Mouse (Mus musculus): ENCODE data around the gene Kif27. TPM values are rescaled to one million over a fixed set of nuclear protein-coding genes. Genes with fewer than 3 reads are reported as not detected.
A peak's percentile ranks its signal among the peaks of the same experiment; 100 is the strongest.

Kif27 gene
- total and polyA plus RNA-seq, 3 experiments = 0.05 TPM; not detected in 2

DNA sequence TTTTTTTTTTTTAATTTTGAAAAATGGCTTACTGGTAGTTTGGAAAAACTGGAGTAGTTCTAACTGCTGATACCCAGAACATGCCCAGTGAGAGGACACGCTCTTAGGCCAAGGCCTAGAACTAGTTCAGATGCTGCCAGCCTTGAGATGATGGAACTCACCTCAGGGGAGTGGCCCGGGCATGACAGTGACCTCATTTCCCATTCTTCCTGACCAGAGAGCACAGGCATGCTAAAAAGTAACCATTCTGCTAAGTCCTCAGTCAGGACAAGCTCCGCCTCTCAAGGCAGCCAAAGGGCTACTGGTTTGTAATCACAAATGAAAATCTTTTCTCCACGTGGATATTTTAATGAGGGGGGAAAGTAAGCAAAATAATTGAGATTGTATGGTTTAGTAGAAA lies 77.0 kb downstream of the Kif27 start:
- TF ChIP-seq GATA2 (IDR thresholded peaks at IDR 0.05; ENCODE audit: borderline replicate concordance, low read depth, low read length) (no peak), POLR2AphosphoS5 (IDR thresholded peaks at IDR 0.05; ENCODE audit: insufficient replicate concordance, low read depth, low read length) (no peak), CTCF (IDR thresholded peaks at IDR 0.05; ENCODE audit: low read depth, low read length) (no peak), TAL1 (conservative IDR thresholded peaks at IDR 0.05; ENCODE audit: low read depth, low read length) (no peak), GATA1 (IDR thresholded peaks at IDR 0.05; ENCODE audit: borderline replicate concordance, low read length) (no peak)
- Histone ChIP-seq H3K9me3 (replicated peaks) (no peaks in the 10 kb centered on the region), H3K4me1 (ENCODE audit: insufficient read depth, low read depth, low read length) (no peaks in the 10 kb centered on the region), H3K27me3 (ENCODE audit: insufficient read depth, low read length) (peaks cover 24% of the 10 kb centered on the region), H3K4me3 (ENCODE audit: low read depth, low read length) (no peak overlapping the region), H3K36me3 (replicated peaks) (no peaks in the 10 kb centered on the region)
- no peak for ATAC-seq (ENCODE audit: extremely low read depth, insufficient number of reproducible peaks, low FRiP score, poor library complexity, severe bottlenecking)
- no peak for DNase-seq (ENCODE audit: low spot score)

DNA sequence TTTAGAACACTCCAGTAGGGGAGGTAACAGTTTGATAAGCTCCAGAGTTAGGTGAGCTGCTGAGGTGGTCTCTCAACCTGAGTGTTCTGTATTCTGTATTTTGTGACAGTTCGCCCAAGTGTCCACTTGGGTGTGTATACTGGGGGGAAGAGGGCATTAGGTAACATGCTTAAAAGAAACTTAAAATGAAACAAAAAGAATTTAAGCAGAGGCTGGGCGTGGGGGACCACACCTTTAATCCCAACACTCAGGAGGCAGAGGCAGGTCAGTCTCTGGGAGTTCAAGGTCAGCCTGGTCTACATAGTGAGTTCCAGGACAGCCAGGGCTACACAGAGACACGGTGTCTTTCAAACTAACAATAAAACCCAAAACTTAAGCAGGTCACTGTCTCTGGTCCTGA lies 78.4 kb downstream of the Kif27 start:
- H3K9me3 ChIP-seq (replicated peaks) = no peaks in the 10 kb centered on the region
- no peaks in the 10 kb centered on the region for H3K4me1 ChIP-seq (ENCODE audit: insufficient read depth, low read depth, low read length)
- no peak for TF ChIP-seq CTCF (IDR thresholded peaks at IDR 0.05; ENCODE audit: low read depth, low read length)
- TF ChIP-seq POLR2AphosphoS5 (IDR thresholded peaks at IDR 0.05; ENCODE audit: insufficient replicate concordance, low read depth, low read length) = no peak
- TF ChIP-seq GATA1 (IDR thresholded peaks at IDR 0.05; ENCODE audit: borderline replicate concordance, low read length) = no peak
- TF ChIP-seq TAL1 (conservative IDR thresholded peaks at IDR 0.05; ENCODE audit: low read depth, low read length) = no peak
- no peak for TF ChIP-seq GATA2 (IDR thresholded peaks at IDR 0.05; ENCODE audit: borderline replicate concordance, low read depth, low read length)
- peaks cover 34% of the 10 kb centered on the region for H3K27me3 ChIP-seq (ENCODE audit: insufficient read depth, low read length)
- no peak overlapping the region for H3K4me3 ChIP-seq (ENCODE audit: low read depth, low read length)
- ATAC-seq (ENCODE audit: extremely low read depth, insufficient number of reproducible peaks, low FRiP score, poor library complexity, severe bottlenecking) = no peak
- no peaks in the 10 kb centered on the region for H3K36me3 ChIP-seq (replicated peaks)
- no peak for DNase-seq (ENCODE audit: low spot score)

DNA sequence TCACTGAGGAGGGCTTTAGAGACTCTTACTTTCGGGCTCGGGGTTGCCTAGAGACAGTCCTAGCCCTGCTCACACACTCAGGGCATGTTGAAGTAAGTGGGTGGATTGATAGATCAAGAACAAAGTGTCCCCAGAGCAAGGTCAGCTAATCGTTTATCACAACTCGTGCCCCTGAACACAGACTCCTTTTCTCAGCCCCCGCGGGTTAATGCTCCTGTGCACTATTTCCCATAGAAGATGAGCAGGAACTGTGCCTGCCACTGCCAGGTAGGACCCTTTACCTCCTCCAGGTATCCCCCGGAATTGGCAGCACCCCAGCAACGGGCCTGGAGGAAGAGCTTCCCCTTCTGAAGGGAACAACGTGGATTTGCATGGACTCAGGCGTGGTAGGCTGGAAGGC lies 82.7 kb downstream of the Kif27 start:
- Histone ChIP-seq H3K9me3 (replicated peaks) (peaks cover 8% of the 10 kb centered on the region), H3K27me3 (ENCODE audit: insufficient read depth, low read length) (peaks cover 41% of the 10 kb centered on the region), H3K4me3 (ENCODE audit: low read depth, low read length) (no peak overlapping the region), H3K4me1 (ENCODE audit: insufficient read depth, low read depth, low read length) (peaks cover 12% of the 10 kb centered on the region), H3K36me3 (replicated peaks) (no peaks in the 10 kb centered on the region)
- DNase-seq (ENCODE audit: low spot score) (no peak), ATAC-seq (ENCODE audit: extremely low read depth, insufficient number of reproducible peaks, low FRiP score, poor library complexity, severe bottlenecking) (no peak)
- TF ChIP-seq GATA2 (IDR thresholded peaks at IDR 0.05; ENCODE audit: borderline replicate concordance, low read depth, low read length) (no peak), POLR2AphosphoS5 (IDR thresholded peaks at IDR 0.05; ENCODE audit: insufficient replicate concordance, low read depth, low read length) (no peak), CTCF (IDR thresholded peaks at IDR 0.05; ENCODE audit: low read depth, low read length) (no peak), GATA1 (IDR thresholded peaks at IDR 0.05; ENCODE audit: borderline replicate concordance, low read length) (no peak), TAL1 (conservative IDR thresholded peaks at IDR 0.05; ENCODE audit: low read depth, low read length) (no peak)

DNA sequence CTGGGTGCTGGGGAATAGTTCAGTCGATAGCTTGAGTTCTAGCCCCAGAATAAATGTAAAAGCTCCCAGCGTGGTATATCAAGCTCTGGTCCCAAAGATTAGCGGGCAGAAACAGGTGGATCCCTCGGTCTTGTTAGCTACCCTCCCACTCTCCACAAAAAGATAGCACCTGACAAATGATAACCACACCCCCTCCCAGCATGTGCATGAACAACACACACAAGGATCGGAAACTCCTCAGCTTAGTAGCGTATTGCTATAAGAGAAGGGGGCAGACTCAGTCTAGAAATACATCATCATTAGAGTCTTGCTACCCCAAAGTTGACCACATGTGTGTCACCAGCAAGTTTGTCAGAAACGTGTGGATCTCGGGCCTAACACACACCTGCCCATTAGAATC lies 83.3 kb downstream of the Kif27 start, which contains the start of gene Gkap1:
Gene Gkap1, minus strand, starts transcription at position 101 of the 400 bp plus-strand sequence.
- peaks cover 38% of the 10 kb centered on the region for H3K27me3 ChIP-seq (ENCODE audit: insufficient read depth, low read length)
- no peak for DNase-seq (ENCODE audit: low spot score)
- ATAC-seq (ENCODE audit: extremely low read depth, insufficient number of reproducible peaks, low FRiP score, poor library complexity, severe bottlenecking) = no peak

DNA sequence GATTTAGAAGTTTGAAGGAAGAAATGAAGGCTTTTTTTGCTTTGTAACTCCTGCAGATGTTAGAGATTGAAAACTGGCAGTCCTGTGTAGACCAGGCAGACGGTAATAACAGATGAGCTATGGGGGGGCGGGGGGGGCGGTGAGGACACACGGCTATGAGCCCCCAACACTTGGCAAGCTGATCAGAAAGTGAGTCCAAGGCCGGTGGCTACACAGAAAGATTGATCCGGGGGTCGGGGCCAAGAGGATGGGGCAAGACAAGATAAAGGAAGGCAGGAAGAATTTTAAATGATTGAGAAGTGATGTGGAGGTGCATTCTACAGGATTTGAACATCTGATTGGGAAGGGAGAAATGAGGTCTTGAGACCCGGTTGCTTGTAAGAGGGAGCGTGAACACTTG lies 83.8 kb downstream of the Kif27 start:
- ATAC-seq (ENCODE audit: extremely low read depth, insufficient number of reproducible peaks, low FRiP score, poor library complexity, severe bottlenecking) (no peak), DNase-seq (ENCODE audit: low spot score) (no peak)
- Histone ChIP-seq H3K4me1 (ENCODE audit: insufficient read depth, low read depth, low read length) (peaks cover 12% of the 10 kb centered on the region), H3K9me3 (replicated peaks) (peaks cover 8% of the 10 kb centered on the region), H3K4me3 (ENCODE audit: low read depth, low read length) (no peak overlapping the region; the same call in 1 of the 2 replicates), H3K27me3 (ENCODE audit: insufficient read depth, low read length) (peaks cover 40% of the 10 kb centered on the region), H3K36me3 (replicated peaks) (no peaks in the 10 kb centered on the region)
- TF ChIP-seq TAL1 (conservative IDR thresholded peaks at IDR 0.05; ENCODE audit: low read depth, low read length) (no peak), POLR2AphosphoS5 (IDR thresholded peaks at IDR 0.05; ENCODE audit: insufficient replicate concordance, low read depth, low read length) (no peak), GATA2 (IDR thresholded peaks at IDR 0.05; ENCODE audit: borderline replicate concordance, low read depth, low read length) (no peak), CTCF (IDR thresholded peaks at IDR 0.05; ENCODE audit: low read depth, low read length) (no peak), GATA1 (IDR thresholded peaks at IDR 0.05; ENCODE audit: borderline replicate concordance, low read length) (no peak)

More for the DNA sequence above, 83.3 kb downstream of the Kif27 start, which contains the start of gene Gkap1:
- TF ChIP-seq POLR2AphosphoS5 (IDR thresholded peaks at IDR 0.05; ENCODE audit: insufficient replicate concordance, low read depth, low read length) = no peak
- TF ChIP-seq CTCF (IDR thresholded peaks at IDR 0.05; ENCODE audit: low read depth, low read length) = no peak
- TF ChIP-seq GATA1 (IDR thresholded peaks at IDR 0.05; ENCODE audit: borderline replicate concordance, low read length) = no peak
- no peak for TF ChIP-seq GATA2 (IDR thresholded peaks at IDR 0.05; ENCODE audit: borderline replicate concordance, low read depth, low read length)
- no peak for TF ChIP-seq TAL1 (conservative IDR thresholded peaks at IDR 0.05; ENCODE audit: low read depth, low read length)
- peak within 1 kb of the TSS; percentile 75 for H3K4me3 ChIP-seq (ENCODE audit: low read depth, low read length)
- peaks cover 12% of the 10 kb centered on the region for H3K4me1 ChIP-seq (ENCODE audit: insufficient read depth, low read depth, low read length)
- peaks cover 8% of the 10 kb centered on the region for H3K9me3 ChIP-seq (replicated peaks)
- H3K36me3 ChIP-seq (replicated peaks) = no peaks in the 10 kb centered on the region

DNA sequence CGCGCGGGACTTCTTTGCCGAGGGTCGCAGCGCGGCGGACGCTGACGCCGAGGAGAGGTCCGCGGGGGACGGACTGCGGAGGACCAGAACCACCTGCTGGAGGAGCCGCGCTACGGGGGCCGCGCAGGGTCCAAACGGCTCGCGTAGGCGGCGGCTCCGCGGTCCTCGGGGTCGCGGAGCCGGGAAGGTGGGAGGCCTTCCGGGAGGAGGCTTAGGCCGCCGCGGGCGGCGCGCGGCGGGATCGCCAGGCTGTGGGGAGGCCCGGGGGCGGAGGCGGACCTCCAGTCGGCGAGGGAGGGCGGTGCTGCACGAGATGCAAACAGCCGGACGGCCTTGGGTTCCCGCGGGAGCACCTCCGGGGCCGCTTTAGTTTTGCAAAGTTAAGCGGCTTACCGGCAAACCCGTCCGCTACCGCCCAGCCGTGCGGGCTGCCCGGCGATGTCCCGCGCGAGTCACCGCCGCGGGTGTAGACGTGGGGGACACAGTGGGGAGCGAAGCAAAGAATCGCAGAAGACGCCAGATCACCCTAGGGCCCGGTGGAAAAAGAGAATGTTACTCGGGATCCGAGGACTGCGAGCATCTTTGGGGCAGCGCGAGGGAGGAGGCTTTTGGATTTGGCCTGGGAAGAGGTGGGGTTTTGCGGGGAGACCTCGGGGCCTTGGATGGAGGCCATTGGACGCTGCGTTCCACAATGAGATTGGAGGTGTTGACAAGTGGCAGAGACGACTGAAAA lies 84.5 kb downstream of the Kif27 start:
- DNase-seq (ENCODE audit: low spot score) (peak; percentile 52), ATAC-seq (ENCODE audit: extremely low read depth, insufficient number of reproducible peaks, low FRiP score, poor library complexity, severe bottlenecking) (peak; percentile 15; the same call in 1 of the 2 replicates)
- Histone ChIP-seq H3K36me3 (replicated peaks) (no peaks in the 10 kb centered on the region), H3K27me3 (ENCODE audit: insufficient read depth, low read length) (peaks cover 40% of the 10 kb centered on the region), H3K4me3 (ENCODE audit: low read depth, low read length) (peak overlapping the region; percentile 75), H3K9me3 (replicated peaks) (peaks cover 8% of the 10 kb centered on the region), H3K4me1 (ENCODE audit: insufficient read depth, low read depth, low read length) (peaks cover 12% of the 10 kb centered on the region)
- TF ChIP-seq TAL1 (conservative IDR thresholded peaks at IDR 0.05; ENCODE audit: low read depth, low read length) (no peak), GATA2 (IDR thresholded peaks at IDR 0.05; ENCODE audit: borderline replicate concordance, low read depth, low read length) (no peak), POLR2AphosphoS5 (IDR thresholded peaks at IDR 0.05; ENCODE audit: insufficient replicate concordance, low read depth, low read length) (no peak), CTCF (IDR thresholded peaks at IDR 0.05; ENCODE audit: low read depth, low read length) (no peak), GATA1 (IDR thresholded peaks at IDR 0.05; ENCODE audit: borderline replicate concordance, low read length) (no peak)
